Mouse (Mus musculus) kidney, embryonic 16.5 days (tissue): ENCODE measurements at regions not wholly inside any gene's neighbourhood (a gene's known extent, or its start where the extent isn't known, plus 50 kb on each side); places are given as distances from the start of the nearest gene placed in this dataset.

ENCODE experiments used
- ATAC-seq: fragments of 200-750 bp; cut with Nextera tagmentation; 2 replicates; pipeline ENCODE4 v1.8.0; 2017; ENCODE audit warnings: moderate TSS enrichment; ENCODE audit not compliant: low FRiP score, low TSS enrichment
- H3K27ac ChIP-seq: fragments of 300-500 bp; sonication (generic); 2 replicates; pipeline ENCODE4 v1.5.1; 2014; ENCODE audit warnings: low read length
- H3K27me3 ChIP-seq: fragments of 300-500 bp; sonication (generic); 2 replicates; pipeline ENCODE4 v1.6.1; 2014; ENCODE audit warnings: low read length, control low read depth, mixed read lengths; ENCODE audit not compliant: insufficient read depth
- H3K36me3 ChIP-seq: fragments of 300-500 bp; sonication (generic); 2 replicates; pipeline ENCODE4 v1.6.1; 2014; ENCODE audit warnings: low read length, control low read depth, mixed read lengths; ENCODE audit not compliant: insufficient read depth
- H3K4me1 ChIP-seq: fragments of 300-500 bp; sonication (generic); 2 replicates; pipeline ENCODE4 v1.6.1; 2014; ENCODE audit warnings: low read length, control low read depth, mixed read lengths; ENCODE audit not compliant: insufficient read depth
- H3K4me2 ChIP-seq: fragments of 300-500 bp; sonication (generic); replicated peaks from 2 replicates; pipeline ENCODE4 v1.6.1; 2014; ENCODE audit warnings: low read depth, low read length
- H3K4me3 ChIP-seq: fragments of 300-500 bp; sonication (generic); 2 replicates; pipeline ENCODE4 v1.5.1; 2014; ENCODE audit warnings: mild to moderate bottlenecking, low read length
- H3K9ac ChIP-seq: fragments of 300-500 bp; sonication (generic); replicated peaks from 2 replicates; pipeline ENCODE4 v1.6.1; 2014; ENCODE audit warnings: low read length
- H3K9me3 ChIP-seq: fragments of 300-500 bp; sonication (generic); 2 replicates; pipeline ENCODE4 v1.6.1; 2016; ENCODE audit warnings: low read length, control low read depth
- WGBS: fragments of 180-500 bp; shearing (Covaris S2); extraction: QIAGEN DNeasy Blood & Tissue Kit; methylation state at CpG from one replicate; pipeline ENCODE4 v1.1.7; 2014; 5-methylcytosine and 5-hydroxymethylcytosine counted together

- 45% methylated on average over 1 of the region's 1 CpGs for WGBS
- Histone ChIP-seq H3K9me3 (no peaks in the 10 kb centered on the region), H3K4me2 (no peak overlapping the region), H3K9ac (no peak overlapping the region), H3K4me1 (no peaks in the 10 kb centered on the region), H3K36me3 (no peaks in the 10 kb centered on the region), H3K27me3 (no peaks in the 10 kb centered on the region), H3K27ac (no peak overlapping the region), H3K4me3 (no peak overlapping the region)
- no peak for ATAC-seq
Observed at GRCm38 (mm10) chr12:65325347-65325746, 100.0 kb downstream of the Wdr20rt start.

GRCm38 (mm10) chr12:65328532-65328931, 103.2 kb downstream of the Wdr20rt start:
- no peaks in the 10 kb centered on the region for H3K36me3 ChIP-seq
- no peak overlapping the region for H3K9ac ChIP-seq
- H3K4me2 ChIP-seq, result no peak overlapping the region
- 87% methylated on average over 5 of the region's 5 CpGs for WGBS
- ATAC-seq, result no peak
- H3K4me1 ChIP-seq, result no peaks in the 10 kb centered on the region
- H3K9me3 ChIP-seq, result no peaks in the 10 kb centered on the region
- no peak overlapping the region for H3K4me3 ChIP-seq
- H3K27me3 ChIP-seq, result no peaks in the 10 kb centered on the region
- H3K27ac ChIP-seq, result no peak overlapping the region

GRCm38 (mm10) chr12:65329678-65330077, 104.4 kb downstream of the Wdr20rt start:
- Histone ChIP-seq H3K36me3 (no peaks in the 10 kb centered on the region), H3K27me3 (no peaks in the 10 kb centered on the region), H3K9me3 (no peaks in the 10 kb centered on the region), H3K4me2 (no peak overlapping the region), H3K4me1 (no peaks in the 10 kb centered on the region), H3K4me3 (no peak overlapping the region), H3K27ac (no peak overlapping the region), H3K9ac (no peak overlapping the region)
- no peak for ATAC-seq

GRCm38 (mm10) chr12:65340009-65340408, 114.7 kb downstream of the Wdr20rt start:
- no peak overlapping the region for H3K4me2 ChIP-seq
- H3K36me3 ChIP-seq, result no peaks in the 10 kb centered on the region
- no peaks in the 10 kb centered on the region for H3K9me3 ChIP-seq
- no peaks in the 10 kb centered on the region for H3K27me3 ChIP-seq
- H3K9ac ChIP-seq, result no peak overlapping the region
- 74% methylated on average over 2 of the region's 2 CpGs for WGBS
- no peak overlapping the region for H3K4me3 ChIP-seq
- ATAC-seq, result no peak
- H3K27ac ChIP-seq, result no peak overlapping the region
- H3K4me1 ChIP-seq, result no peaks in the 10 kb centered on the region

- Histone ChIP-seq H3K27me3 (no peaks in the 10 kb centered on the region), H3K27ac (no peak overlapping the region), H3K36me3 (no peaks in the 10 kb centered on the region), H3K4me3 (no peak overlapping the region), H3K9me3 (no peaks in the 10 kb centered on the region), H3K4me1 (no peaks in the 10 kb centered on the region), H3K4me2 (no peak overlapping the region), H3K9ac (no peak overlapping the region)
- no peak for ATAC-seq
- WGBS, result 26% methylated on average over 1 of the region's 1 CpGs
Observed at GRCm38 (mm10) chr12:65347251-65347650, 121.9 kb downstream of the Wdr20rt start.

- Histone ChIP-seq H3K4me1 (no peaks in the 10 kb centered on the region), H3K27me3 (no peaks in the 10 kb centered on the region), H3K4me2 (no peak overlapping the region), H3K9me3 (no peaks in the 10 kb centered on the region), H3K27ac (no peak overlapping the region), H3K4me3 (no peak overlapping the region), H3K9ac (no peak overlapping the region), H3K36me3 (no peaks in the 10 kb centered on the region)
- no peak for ATAC-seq
- WGBS, result 80% methylated on average over 4 of the region's 4 CpGs
Observed at GRCm38 (mm10) chr12:65349535-65349934, 124.2 kb downstream of the Wdr20rt start.

GRCm38 (mm10) chr12:65364179-65364578, 138.9 kb downstream of the Wdr20rt start:
- ATAC-seq, result no peak
- Histone ChIP-seq H3K9me3 (no peaks in the 10 kb centered on the region), H3K4me1 (no peaks in the 10 kb centered on the region), H3K27ac (no peak overlapping the region), H3K4me2 (no peak overlapping the region), H3K36me3 (no peaks in the 10 kb centered on the region), H3K4me3 (no peak overlapping the region), H3K27me3 (no peaks in the 10 kb centered on the region), H3K9ac (no peak overlapping the region)
- WGBS, result 64% methylated on average over 4 of the region's 4 CpGs

GRCm38 (mm10) chr12:65367334-65367733, 142.0 kb downstream of the Wdr20rt start:
- Histone ChIP-seq H3K36me3 (no peaks in the 10 kb centered on the region), H3K4me2 (no peak overlapping the region), H3K27me3 (no peaks in the 10 kb centered on the region), H3K4me1 (no peaks in the 10 kb centered on the region), H3K27ac (no peak overlapping the region), H3K9ac (no peak overlapping the region), H3K9me3 (no peaks in the 10 kb centered on the region), H3K4me3 (no peak overlapping the region)
- no peak for ATAC-seq
- 37% methylated on average over 4 of the region's 4 CpGs for WGBS

GRCm38 (mm10) chr12:65367866-65368419, 142.6 kb downstream of the Wdr20rt start:
- no peak for ATAC-seq
- no peaks in the 10 kb centered on the region for H3K27me3 ChIP-seq
- no peak overlapping the region for H3K4me2 ChIP-seq
- H3K9me3 ChIP-seq, result no peaks in the 10 kb centered on the region
- H3K4me1 ChIP-seq, result no peaks in the 10 kb centered on the region
- H3K9ac ChIP-seq, result no peak overlapping the region
- H3K36me3 ChIP-seq, result no peaks in the 10 kb centered on the region
- H3K27ac ChIP-seq, result no peak overlapping the region
- WGBS, result 52% methylated on average over 1 of the region's 1 CpGs
- H3K4me3 ChIP-seq, result no peak overlapping the region

- WGBS, result 85% methylated on average over 2 of the region's 2 CpGs
- H3K4me1 ChIP-seq, result no peaks in the 10 kb centered on the region
- H3K36me3 ChIP-seq, result no peaks in the 10 kb centered on the region
- H3K4me2 ChIP-seq, result no peak overlapping the region
- ATAC-seq, result no peak
- no peaks in the 10 kb centered on the region for H3K9me3 ChIP-seq
- no peak overlapping the region for H3K4me3 ChIP-seq
- no peak overlapping the region for H3K27ac ChIP-seq
- no peaks in the 10 kb centered on the region for H3K27me3 ChIP-seq
- no peak overlapping the region for H3K9ac ChIP-seq
Observed at GRCm38 (mm10) chr12:65371650-65372049, 146.3 kb downstream of the Wdr20rt start.
